Mouse (Mus musculus) ES-E14 (cell line): ENCODE measurements around the gene Robo1.

Experiments
- MAFK ChIP-seq: IDR thresholded peaks from 2 replicates; pipeline ENCODE4 v1.6.1; 2014; ENCODE audit warnings: mild to moderate bottlenecking, low read depth, low read length, inconsistent platforms; ENCODE audit not compliant: insufficient read depth
- ZNF384 ChIP-seq: IDR thresholded peaks from 2 replicates; pipeline ENCODE4 v1.6.1; 2012; ENCODE audit warnings: low read depth, low read length, inconsistent platforms

DNA sequence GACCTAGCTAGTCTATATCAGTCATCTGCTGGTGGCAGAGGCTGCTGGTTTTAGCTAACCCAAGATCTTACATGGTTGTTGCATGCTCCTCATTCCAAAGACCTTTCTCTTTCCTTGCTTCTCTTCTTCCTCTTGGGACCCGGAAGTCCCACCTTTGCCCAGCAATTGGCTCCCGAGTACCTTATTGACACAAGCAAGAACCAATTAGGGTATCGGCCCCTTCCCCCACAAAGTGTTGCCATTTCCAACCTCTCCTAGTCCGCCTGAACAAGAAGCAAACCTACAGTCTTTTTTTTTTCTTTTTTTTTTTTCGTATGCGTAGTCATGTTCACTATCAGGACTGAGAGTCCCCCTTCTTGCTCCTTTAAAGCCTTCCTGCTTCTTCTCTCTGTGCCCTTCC, 478.0 kb downstream of the Robo1 start:
- TF ChIP-seq MAFK: no peak
- TF ChIP-seq ZNF384: 0 out of 2 replicates have a peak, but pooled peaks have one; percentile 14
